Mouse (Mus musculus) limb, embryonic 11.5 days (tissue): ENCODE results near the gene Fam19a3. TPM values are rescaled to one million over a fixed set of nuclear protein-coding genes. Genes with fewer than 3 reads are reported as not detected.

Experiments
- ATAC-seq: fragments of 200-750 bp; cut with Nextera tagmentation; 2 replicates; pipeline ENCODE4 v1.8.0; 2017; ENCODE audit warnings: low read depth; ENCODE audit not compliant: insufficient number of reproducible peaks, low FRiP score, low TSS enrichment
- DNase-seq: peaks from one replicate; pipeline ENCODE4 v3.0.0-alpha.2; 2015; ENCODE audit warnings: low spot score
- H3K27ac ChIP-seq: fragments of 300-500 bp; sonication (generic); replicated peaks from 2 replicates; pipeline ENCODE4 v1.5.1; 2014; ENCODE audit warnings: low read depth, mild to moderate bottlenecking, low read length
- H3K27me3 ChIP-seq: fragments of 300-500 bp; sonication (generic); 2 replicates; pipeline ENCODE4 v1.6.1; 2014; ENCODE audit warnings: mild to moderate bottlenecking, low read length, mixed read lengths; ENCODE audit not compliant: control insufficient read depth, insufficient read depth
- H3K36me3 ChIP-seq: fragments of 300-500 bp; sonication (generic); 2 replicates; pipeline ENCODE4 v1.6.1; 2014; ENCODE audit warnings: mild to moderate bottlenecking, low read length, moderate library complexity, mixed read lengths; ENCODE audit not compliant: control insufficient read depth, insufficient read depth
- H3K4me1 ChIP-seq: fragments of 300-500 bp; sonication (generic); 2 replicates; pipeline ENCODE4 v1.6.1; 2014; ENCODE audit warnings: low read length, mixed read lengths; ENCODE audit not compliant: control insufficient read depth, insufficient read depth
- H3K4me2 ChIP-seq: fragments of 300-500 bp; sonication (generic); 2 replicates; pipeline ENCODE4 v1.6.1; 2014; ENCODE audit warnings: low read depth, mild to moderate bottlenecking, moderate library complexity; ENCODE audit not compliant: severe bottlenecking
- H3K4me3 ChIP-seq: fragments of 300-500 bp; sonication (generic); 2 replicates; pipeline ENCODE4 v1.5.1; 2014; ENCODE audit warnings: low read depth, low read length
- H3K9ac ChIP-seq: fragments of 300-500 bp; sonication (generic); 2 replicates; pipeline ENCODE4 v1.6.1; 2014; ENCODE audit warnings: mild to moderate bottlenecking, low read length
- H3K9me3 ChIP-seq: fragments of 300-500 bp; sonication (generic); 2 replicates; pipeline ENCODE4 v1.6.1; 2016; ENCODE audit warnings: low read length; ENCODE audit not compliant: control insufficient read depth
- WGBS: fragments of 180-500 bp; shearing (Covaris S2); extraction: QIAGEN DNeasy Blood & Tissue Kit; methylation state at CpG from one replicate; pipeline ENCODE4 v1.1.7; 2014; 5-methylcytosine and 5-hydroxymethylcytosine counted together
- polyA plus RNA-seq: library from polyadenylated mRNA; unstranded; fragments of >200 nt; fragmentation: Nextera tagmentation; extraction: Ambion mirVana; gene quantifications from 2 replicates; pipeline ENCODE4 v1.2.1, GENCODE M21; 2014

Gene Fam19a3
- polyA plus RNA-seq, 1 experiment from 2014 or later = 0.29 TPM

GRCm38 (mm10) chr3:104795661-104796340 is 14.2 kb upstream of the Fam19a3 start:
- DNase-seq = peak; percentile 21
- Histone ChIP-seq H3K4me2 (no peak overlapping the region), H3K9ac (no peak overlapping the region), H3K27me3 (no peaks in the 10 kb centered on the region), H3K27ac (no peak overlapping the region), H3K4me3 (no peak overlapping the region), H3K4me1 (peaks cover 39% of the 10 kb centered on the region), H3K9me3 (no peaks in the 10 kb centered on the region), H3K36me3 (peaks cover 25% of the 10 kb centered on the region; the same call in 1 of the 2 replicates)
- ATAC-seq = no peak
- WGBS = 66% methylated on average over 15 of the region's 15 CpGs

GRCm38 (mm10) chr3:104794953-104795470 is 13.4 kb upstream of the Fam19a3 start:
- no peak overlapping the region for H3K4me3 ChIP-seq
- DNase-seq (peak; percentile 25), ATAC-seq (no peak)
- peaks cover 21% of the 10 kb centered on the region; the same call in 1 of the 2 replicates for H3K36me3 ChIP-seq
- H3K27me3 ChIP-seq = no peaks in the 10 kb centered on the region
- H3K27ac ChIP-seq = no peak overlapping the region
- peaks cover 45% of the 10 kb centered on the region for H3K4me1 ChIP-seq
- WGBS = 50% methylated on average over 12 of the region's 12 CpGs
- H3K9ac ChIP-seq = no peak overlapping the region
- H3K4me2 ChIP-seq = no peak overlapping the region
- H3K9me3 ChIP-seq = no peaks in the 10 kb centered on the region

DNA sequence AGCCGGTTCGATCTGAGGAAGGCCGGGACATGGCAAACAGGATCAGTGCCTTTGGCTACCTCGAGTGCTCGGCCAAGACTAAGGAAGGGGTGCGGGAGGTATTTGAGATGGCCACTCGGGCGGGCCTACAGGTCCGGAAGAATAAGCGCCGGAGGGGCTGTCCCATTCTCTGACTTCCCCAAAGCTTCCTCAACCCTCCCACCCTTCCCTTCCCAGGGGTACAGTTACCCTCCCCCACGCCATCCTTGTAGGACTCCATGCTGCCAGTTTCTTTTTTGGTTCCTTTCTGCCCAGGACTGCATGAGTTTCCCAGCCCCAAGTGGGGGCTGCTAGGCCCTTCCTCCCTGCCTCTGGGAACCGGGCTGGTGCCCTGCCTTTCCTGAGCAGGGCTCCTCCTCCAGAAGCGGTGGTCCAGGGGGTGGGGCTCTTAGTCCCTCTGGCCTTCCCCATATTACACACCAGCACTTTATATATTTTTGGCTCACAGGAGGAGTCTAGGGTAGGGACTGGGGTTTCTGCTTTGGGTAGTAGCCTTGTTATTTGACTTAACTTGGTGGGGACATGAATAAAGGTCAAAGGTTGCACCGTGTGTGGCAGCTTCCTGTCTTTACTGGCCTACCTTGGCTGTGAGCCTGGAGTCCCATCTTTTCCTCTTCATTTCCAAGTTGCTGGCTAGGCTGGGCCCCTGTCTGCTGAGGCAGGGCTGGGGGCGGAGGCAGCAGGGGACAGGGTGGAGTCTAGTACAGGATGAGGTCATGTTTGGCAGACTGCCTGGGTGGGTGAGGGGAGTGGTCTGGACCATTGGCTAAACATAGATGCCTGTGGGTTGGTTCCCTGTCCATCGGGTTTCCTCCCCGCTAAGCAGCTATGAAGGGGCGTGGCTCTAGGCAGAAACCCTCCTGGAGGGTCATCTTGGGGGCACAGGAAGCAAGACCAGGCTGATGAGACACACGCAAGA is 12.5 kb upstream of the Fam19a3 start:
- H3K4me2 ChIP-seq = no peak overlapping the region
- 50% methylated on average over 20 of the region's 20 CpGs for WGBS

DNA sequence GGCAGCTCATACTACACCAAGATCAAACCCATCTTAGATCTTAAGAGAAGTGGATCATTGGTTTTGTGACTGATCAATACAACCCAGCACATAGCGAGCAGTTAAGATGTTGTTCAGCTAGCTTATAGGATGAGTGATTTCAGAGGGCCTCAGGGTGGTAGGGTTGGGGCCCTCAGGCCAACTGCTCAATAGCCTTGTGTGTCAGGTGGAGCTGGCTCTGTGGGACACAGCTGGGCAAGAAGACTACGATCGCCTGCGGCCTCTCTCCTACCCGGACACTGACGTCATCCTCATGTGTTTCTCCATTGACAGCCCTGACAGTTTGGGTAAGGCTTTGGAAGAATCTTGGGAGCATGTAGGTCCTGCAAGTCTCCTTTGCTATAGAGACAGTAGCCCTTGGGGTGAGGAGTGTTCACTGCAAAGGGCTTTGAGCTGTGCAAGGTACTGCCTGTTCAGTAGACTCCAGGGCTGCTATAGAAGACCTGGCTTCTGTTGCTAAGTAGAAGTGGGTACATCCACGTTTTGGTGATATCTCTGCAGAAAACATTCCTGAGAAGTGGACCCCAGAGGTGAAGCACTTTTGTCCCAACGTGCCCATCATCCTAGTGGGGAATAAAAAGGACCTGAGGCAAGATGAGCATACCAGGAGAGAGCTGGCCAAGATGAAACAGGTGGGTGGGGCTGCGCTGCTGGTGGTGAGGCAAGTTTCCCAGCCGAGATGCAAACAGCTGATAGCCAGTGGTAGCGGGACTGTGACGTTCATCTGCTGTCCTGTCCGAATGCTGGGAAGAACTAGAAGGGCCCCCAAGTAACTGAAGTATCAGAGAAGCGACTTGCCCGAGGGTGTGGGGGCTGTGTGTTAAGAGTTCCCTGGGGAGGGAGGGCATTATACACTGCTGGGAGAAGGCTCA is 11.0 kb upstream of the Fam19a3 start:
- Histone ChIP-seq H3K9me3 (no peaks in the 10 kb centered on the region), H3K27me3 (no peaks in the 10 kb centered on the region), H3K4me3 (no peak overlapping the region), H3K36me3 (peaks cover 14% of the 10 kb centered on the region; the same call in 1 of the 2 replicates), H3K4me2 (no peak overlapping the region), H3K9ac (no peak overlapping the region), H3K27ac (no peak overlapping the region), H3K4me1 (peaks cover 48% of the 10 kb centered on the region)
- WGBS = 74% methylated on average over 15 of the region's 15 CpGs
- no peak for ATAC-seq
- DNase-seq = no peak

More for the DNA sequence above, 12.5 kb upstream of the Fam19a3 start:
- ATAC-seq = peak; percentile 87
- H3K27me3 ChIP-seq = no peaks in the 10 kb centered on the region
- DNase-seq = peak; percentile 92
- peak overlapping the region; percentile 72 for H3K27ac ChIP-seq
- peaks cover 48% of the 10 kb centered on the region for H3K4me1 ChIP-seq
- H3K9me3 ChIP-seq = no peaks in the 10 kb centered on the region
- peaks cover 15% of the 10 kb centered on the region; the same call in 1 of the 2 replicates for H3K36me3 ChIP-seq
- H3K4me3 ChIP-seq = no peak overlapping the region
- no peak overlapping the region for H3K9ac ChIP-seq

DNA sequence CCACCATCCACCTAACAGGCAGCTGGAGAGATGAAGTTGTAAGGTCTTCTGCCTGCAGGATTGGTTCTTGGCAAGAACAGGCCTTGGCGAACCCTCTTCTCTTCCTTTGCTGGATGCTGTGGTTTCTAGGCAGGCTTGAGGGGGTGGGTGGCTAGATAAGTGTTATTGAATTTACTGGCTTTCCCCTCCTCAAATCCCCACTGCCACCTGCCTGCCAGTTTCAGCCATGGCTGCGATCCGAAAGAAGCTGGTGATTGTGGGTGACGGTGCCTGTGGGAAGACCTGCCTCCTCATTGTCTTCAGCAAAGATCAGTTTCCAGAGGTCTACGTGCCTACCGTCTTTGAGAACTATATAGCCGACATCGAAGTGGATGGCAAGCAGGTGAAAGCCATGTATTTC is 10.0 kb upstream of the Fam19a3 start:
- H3K36me3 ChIP-seq = peaks cover 13% of the 10 kb centered on the region; the same call in 1 of the 2 replicates
- peak overlapping the region; percentile 92 for H3K4me2 ChIP-seq
- no peaks in the 10 kb centered on the region for H3K9me3 ChIP-seq
- ATAC-seq (no peak), DNase-seq (no peak)
- 0 out of 2 replicates have a peak overlapping the region, but pooled peaks have one; percentile 37 for H3K9ac ChIP-seq
- H3K4me1 ChIP-seq = peaks cover 48% of the 10 kb centered on the region
- H3K4me3 ChIP-seq = no peak overlapping the region
- no peaks in the 10 kb centered on the region for H3K27me3 ChIP-seq
- WGBS = 96% methylated on average over 8 of the region's 8 CpGs
- 0 out of 2 replicates have a peak overlapping the region, but pooled peaks have one; percentile 11 for H3K27ac ChIP-seq

DNA sequence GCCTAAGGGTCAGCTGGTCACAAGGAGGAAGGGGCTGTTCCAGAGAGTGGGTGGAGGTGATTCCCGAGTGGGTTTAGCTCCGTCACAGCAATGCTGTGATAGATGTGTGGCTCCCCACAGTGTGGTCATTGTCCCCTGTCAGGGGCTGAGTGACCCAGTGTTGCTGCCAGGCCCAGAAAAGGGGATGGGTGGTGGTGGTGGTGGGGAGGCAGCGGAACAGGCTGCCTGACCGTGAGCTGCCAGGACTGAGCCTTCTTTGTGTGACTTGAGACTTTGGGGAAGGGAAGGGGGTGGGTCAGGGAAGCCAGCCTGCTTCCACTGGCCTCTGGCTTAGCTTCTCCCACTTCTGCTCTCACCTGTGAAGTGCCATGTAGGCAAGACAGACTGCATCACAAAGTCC is 9.4 kb upstream of the Fam19a3 start:
- Histone ChIP-seq H3K27me3 (no peaks in the 10 kb centered on the region), H3K9ac (peak overlapping the region; percentile 80), H3K36me3 (peaks cover 9% of the 10 kb centered on the region; the same call in 1 of the 2 replicates), H3K27ac (peak overlapping the region; percentile 90), H3K4me1 (peaks cover 46% of the 10 kb centered on the region), H3K9me3 (no peaks in the 10 kb centered on the region), H3K4me2 (peak overlapping the region; percentile 92), H3K4me3 (peak overlapping the region; percentile 70)
- no peak for ATAC-seq
- no peak for DNase-seq
- 23% methylated on average over 4 of the region's 4 CpGs for WGBS

DNA sequence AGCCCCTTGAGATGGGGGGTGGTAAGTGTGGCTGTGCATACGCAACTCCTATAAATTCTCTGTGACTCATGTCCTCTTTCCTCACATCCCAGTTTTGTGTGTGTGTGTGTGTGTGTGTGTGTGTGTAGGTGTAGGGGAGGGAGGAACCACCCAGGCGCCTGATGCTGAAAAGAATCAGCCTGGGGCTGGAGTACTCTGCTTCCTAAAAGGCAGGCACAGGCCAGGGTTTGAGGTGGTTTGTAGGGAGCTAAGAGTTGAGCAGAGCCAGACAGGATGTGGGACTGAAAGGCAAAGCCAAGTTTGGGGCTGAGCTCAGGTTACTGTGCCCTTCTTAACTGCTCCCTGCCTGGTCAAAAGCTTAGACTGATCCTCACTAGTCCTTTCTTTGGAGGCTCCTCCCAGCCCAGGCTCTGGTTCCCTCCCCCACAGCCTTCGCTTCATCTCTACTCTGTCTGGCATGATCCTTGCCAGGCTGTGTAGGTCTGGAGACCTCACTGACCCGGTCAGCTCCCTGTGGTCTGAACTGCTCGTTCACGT is 8.8 kb upstream of the Fam19a3 start:
- Histone ChIP-seq H3K4me1 (peaks cover 41% of the 10 kb centered on the region), H3K36me3 (peaks cover 7% of the 10 kb centered on the region; the same call in 1 of the 2 replicates), H3K9ac (peak overlapping the region; percentile 80), H3K4me3 (peak overlapping the region; percentile 70), H3K4me2 (peak overlapping the region; percentile 92), H3K27ac (peak overlapping the region; percentile 90), H3K9me3 (no peaks in the 10 kb centered on the region), H3K27me3 (no peaks in the 10 kb centered on the region)
- 8% methylated on average over 6 of the region's 6 CpGs for WGBS
- ATAC-seq = peak; percentile 37
- DNase-seq = peak; percentile 77
